Mouse (Mus musculus): ENCODE measurements around the gene Vdac2. TPM values are rescaled to one million over a fixed set of nuclear protein-coding genes. Genes with fewer than 3 reads are reported as not detected.

The Vdac2 gene
- polyA plus RNA-seq, 2 experiments: 146 to 226 TPM

DNA sequence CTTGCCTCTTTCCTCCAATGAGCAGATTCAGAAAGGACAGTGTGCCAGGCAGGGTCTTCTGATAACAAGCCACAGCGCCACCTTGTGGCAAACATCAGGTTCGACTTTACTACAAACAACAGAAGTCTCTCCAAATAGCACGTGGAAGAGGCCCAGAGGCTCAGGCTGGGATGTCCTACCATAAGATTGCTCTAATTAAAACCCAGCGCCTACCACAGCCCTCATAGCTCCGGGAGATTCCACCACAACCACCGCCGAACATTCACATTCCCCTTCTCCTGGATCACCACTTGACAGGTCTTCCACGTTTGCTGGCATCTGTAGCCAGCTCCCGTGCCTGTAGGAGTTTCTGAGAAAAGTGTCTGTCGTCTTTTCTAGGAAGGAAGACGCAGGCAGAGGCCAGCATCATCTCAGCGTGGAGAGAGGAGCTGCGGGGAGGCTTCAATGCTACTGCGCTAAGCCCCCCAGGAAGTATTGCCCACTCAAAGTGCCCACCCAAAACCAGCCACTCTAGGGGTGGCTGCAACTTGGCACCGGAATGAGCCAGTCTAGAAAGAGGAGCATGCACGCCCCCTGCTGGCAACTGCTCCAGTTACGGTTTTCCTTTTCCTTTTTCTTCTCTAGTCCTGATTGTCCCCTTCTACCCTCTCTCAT lies 28.5 kb downstream of the Vdac2 start:
- no peak for TF ChIP-seq POLR2A (IDR thresholded peaks at IDR 0.05; ENCODE audit: borderline replicate concordance, extremely low read depth, insufficient read depth, insufficient read length)
- ATAC-seq (ENCODE audit: low FRiP score, low read depth) (0 out of 2 replicates have a peak, but pooled peaks have one; percentile 16), DNase-seq (ENCODE audit: low spot score) (peak; percentile 90)
- Histone ChIP-seq H3K27ac (replicated peaks; ENCODE audit: low read depth, low read length) (no peak overlapping the region), H3K4me2 (replicated peaks; ENCODE audit: low read depth, low read length, severe bottlenecking) (peak overlapping the region; percentile 45), H3K4me1 (ENCODE audit: control insufficient read depth, insufficient read depth, low read length) (peaks cover 7% of the 10 kb centered on the region), H3K9me3 (ENCODE audit: control insufficient read depth, low read length) (no peaks in the 10 kb centered on the region), H3K36me3 (ENCODE audit: control insufficient read depth, insufficient read depth, low read length) (no peaks in the 10 kb centered on the region), H3K9ac (ENCODE audit: low read depth, low read length, severe bottlenecking) (peak overlapping the region; percentile 13; the same call in 1 of the 2 replicates), H3K27me3 (ENCODE audit: control insufficient read depth, insufficient read depth, low read length) (no peaks in the 10 kb centered on the region), H3K4me3 (replicated peaks; ENCODE audit: low read length) (peak overlapping the region; percentile 21; the same call in 1 of the 2 replicates)
- 14% methylated on average over 17 of the region's 17 CpGs for WGBS

DNA sequence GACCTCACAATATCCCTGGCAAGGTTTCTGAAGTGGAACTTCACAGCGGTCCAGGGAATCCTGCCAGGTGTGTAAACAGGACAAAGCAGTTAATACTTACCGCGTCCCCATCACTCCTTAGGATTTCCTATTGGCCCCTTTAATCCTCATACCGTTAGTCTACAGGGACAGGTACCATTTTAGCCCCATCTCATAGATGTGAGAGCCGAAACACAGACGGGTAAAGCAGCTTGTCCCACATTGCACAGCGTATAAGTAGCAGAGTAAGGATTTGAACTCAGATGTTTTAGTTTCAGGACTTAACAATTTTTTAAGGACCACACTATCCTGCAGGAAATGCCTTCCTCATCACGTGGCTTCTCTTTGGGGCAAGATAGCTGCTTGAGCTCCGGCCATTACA lies 29.2 kb downstream of the Vdac2 start:
- peak overlapping the region; percentile 45 for H3K4me2 ChIP-seq (replicated peaks; ENCODE audit: low read depth, low read length, severe bottlenecking)
- no peak for ATAC-seq (ENCODE audit: low FRiP score, low read depth)
- H3K4me1 ChIP-seq (ENCODE audit: control insufficient read depth, insufficient read depth, low read length): peaks cover 7% of the 10 kb centered on the region
- no peak for TF ChIP-seq POLR2A (IDR thresholded peaks at IDR 0.05; ENCODE audit: borderline replicate concordance, extremely low read depth, insufficient read depth, insufficient read length)
- no peak overlapping the region for H3K4me3 ChIP-seq (replicated peaks; ENCODE audit: low read length)
- H3K27ac ChIP-seq (replicated peaks; ENCODE audit: low read depth, low read length): no peak overlapping the region
- peak; percentile 15 for DNase-seq (ENCODE audit: low spot score)
- H3K27me3 ChIP-seq (ENCODE audit: control insufficient read depth, insufficient read depth, low read length): no peaks in the 10 kb centered on the region
- no peak overlapping the region for H3K9ac ChIP-seq (ENCODE audit: low read depth, low read length, severe bottlenecking)
- no peaks in the 10 kb centered on the region for H3K9me3 ChIP-seq (ENCODE audit: control insufficient read depth, low read length)
- WGBS: 65% methylated on average over 9 of the region's 9 CpGs
- H3K36me3 ChIP-seq (ENCODE audit: control insufficient read depth, insufficient read depth, low read length): no peaks in the 10 kb centered on the region

DNA sequence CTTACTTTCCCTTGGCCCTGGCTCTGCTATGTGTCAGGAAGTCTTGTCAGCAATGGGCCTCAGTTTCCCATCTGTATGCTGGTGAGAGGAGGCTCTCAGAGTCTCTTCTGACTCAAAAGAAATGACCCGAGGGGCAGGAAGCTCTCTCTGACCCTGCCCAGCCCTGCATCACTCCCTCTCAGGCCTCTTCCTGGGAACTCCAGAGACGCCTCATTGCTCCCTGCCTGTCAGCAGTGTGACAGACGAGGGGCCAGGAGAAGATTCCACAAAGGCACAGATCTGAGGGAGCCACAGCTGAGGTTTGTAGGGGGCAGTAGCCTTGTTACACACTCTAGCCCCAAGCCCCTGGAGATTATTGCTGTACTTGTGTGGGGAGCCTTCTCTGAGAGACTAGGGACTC lies 30.9 kb downstream of the Vdac2 start:
- peaks cover 7% of the 10 kb centered on the region for H3K4me1 ChIP-seq (ENCODE audit: control insufficient read depth, insufficient read depth, low read length)
- H3K4me3 ChIP-seq (replicated peaks; ENCODE audit: low read length): no peak overlapping the region
- 35% methylated on average over 3 of the region's 3 CpGs for WGBS
- H3K9me3 ChIP-seq (ENCODE audit: control insufficient read depth, low read length): no peaks in the 10 kb centered on the region
- no peaks in the 10 kb centered on the region for H3K36me3 ChIP-seq (ENCODE audit: control insufficient read depth, insufficient read depth, low read length)
- H3K27ac ChIP-seq (replicated peaks; ENCODE audit: low read depth, low read length): no peak overlapping the region
- H3K27me3 ChIP-seq (ENCODE audit: control insufficient read depth, insufficient read depth, low read length): no peaks in the 10 kb centered on the region
- no peak for TF ChIP-seq POLR2A (IDR thresholded peaks at IDR 0.05; ENCODE audit: borderline replicate concordance, extremely low read depth, insufficient read depth, insufficient read length)
- DNase-seq (ENCODE audit: low spot score): no peak
- no peak overlapping the region for H3K9ac ChIP-seq (ENCODE audit: low read depth, low read length, severe bottlenecking)
- no peak overlapping the region for H3K4me2 ChIP-seq (replicated peaks; ENCODE audit: low read depth, low read length, severe bottlenecking)
- no peak for ATAC-seq (ENCODE audit: low FRiP score, low read depth)

DNA sequence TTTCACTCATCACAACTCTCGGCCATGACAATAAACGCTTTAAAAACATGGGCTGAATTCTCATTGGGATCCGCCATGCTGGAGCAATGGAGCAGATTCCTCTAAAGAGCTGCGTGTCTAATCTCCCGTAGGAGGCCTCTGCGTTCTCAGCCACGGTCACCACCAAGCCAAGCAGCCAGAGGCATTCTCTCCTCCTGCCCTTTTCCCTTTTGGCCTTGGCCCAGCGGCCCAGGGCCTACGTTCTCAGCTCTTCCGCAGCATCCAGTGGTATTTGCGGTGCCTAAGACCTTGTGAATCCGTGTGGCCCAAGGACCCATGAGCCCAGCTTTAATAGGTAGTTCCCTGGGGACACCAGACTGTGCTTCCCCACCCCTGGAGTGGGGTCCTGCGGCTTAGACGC lies 31.8 kb downstream of the Vdac2 start:
- Histone ChIP-seq H3K4me1 (ENCODE audit: control insufficient read depth, insufficient read depth, low read length) (peaks cover 7% of the 10 kb centered on the region), H3K9me3 (ENCODE audit: control insufficient read depth, low read length) (no peaks in the 10 kb centered on the region), H3K27ac (replicated peaks; ENCODE audit: low read depth, low read length) (no peak overlapping the region), H3K9ac (ENCODE audit: low read depth, low read length, severe bottlenecking) (no peak overlapping the region), H3K4me2 (replicated peaks; ENCODE audit: low read depth, low read length, severe bottlenecking) (no peak overlapping the region), H3K4me3 (replicated peaks; ENCODE audit: low read length) (no peak overlapping the region), H3K27me3 (ENCODE audit: control insufficient read depth, insufficient read depth, low read length) (no peaks in the 10 kb centered on the region), H3K36me3 (ENCODE audit: control insufficient read depth, insufficient read depth, low read length) (no peaks in the 10 kb centered on the region)
- no peak for TF ChIP-seq POLR2A (IDR thresholded peaks at IDR 0.05; ENCODE audit: borderline replicate concordance, extremely low read depth, insufficient read depth, insufficient read length)
- DNase-seq (ENCODE audit: low spot score): no peak
- no peak for ATAC-seq (ENCODE audit: low FRiP score, low read depth)
- 80% methylated on average over 14 of the region's 14 CpGs for WGBS

DNA sequence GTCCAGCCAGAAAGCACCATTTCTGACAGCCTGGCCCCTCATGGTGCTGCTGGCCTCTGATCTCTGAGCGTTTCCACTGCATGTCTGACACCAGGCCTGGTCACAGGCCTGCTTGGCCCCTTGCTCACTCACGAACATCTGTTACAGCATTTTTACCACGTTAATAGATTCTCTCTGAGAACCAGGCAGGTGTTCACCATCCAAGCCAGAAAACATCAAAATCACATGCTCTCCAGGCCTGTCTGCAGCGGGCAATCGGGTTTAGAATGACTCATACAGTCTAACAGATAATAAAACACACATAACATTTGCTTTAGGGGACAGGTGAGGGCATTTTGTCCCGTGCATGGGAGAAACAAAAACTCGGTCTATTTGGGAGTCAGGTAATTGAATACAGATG lies 41.3 kb downstream of the Vdac2 start:
- H3K9ac ChIP-seq (ENCODE audit: low read depth, low read length, severe bottlenecking): no peak overlapping the region
- no peaks in the 10 kb centered on the region for H3K36me3 ChIP-seq (ENCODE audit: control insufficient read depth, insufficient read depth, low read length)
- no peaks in the 10 kb centered on the region for H3K27me3 ChIP-seq (ENCODE audit: control insufficient read depth, insufficient read depth, low read length)
- DNase-seq (ENCODE audit: low spot score): peak; percentile 67
- no peak overlapping the region for H3K27ac ChIP-seq (replicated peaks; ENCODE audit: low read depth, low read length)
- WGBS: 4% methylated on average over 7 of the region's 7 CpGs
- peak; percentile 90 for ATAC-seq (ENCODE audit: low FRiP score, low read depth)
- H3K4me2 ChIP-seq (replicated peaks; ENCODE audit: low read depth, low read length, severe bottlenecking): no peak overlapping the region
- no peak for TF ChIP-seq POLR2A (IDR thresholded peaks at IDR 0.05; ENCODE audit: borderline replicate concordance, extremely low read depth, insufficient read depth, insufficient read length)
- no peaks in the 10 kb centered on the region for H3K4me1 ChIP-seq (ENCODE audit: control insufficient read depth, insufficient read depth, low read length)
- H3K4me3 ChIP-seq (replicated peaks; ENCODE audit: low read length): no peak overlapping the region
- H3K9me3 ChIP-seq (ENCODE audit: control insufficient read depth, low read length): no peaks in the 10 kb centered on the region

Measured in limb, embryonic 14.5 days (tissue).